Mouse (Mus musculus) lung, adult 2 months (tissue): ENCODE measurements at regions not wholly inside any gene's neighbourhood (a gene's known extent, or its start where the extent isn't known, plus 50 kb on each side); places are given as distances from the start of the nearest gene placed in this dataset.
A peak's percentile ranks its signal among the peaks of the same experiment; 100 is the strongest.

Source experiments
- DNase-seq: peaks from one replicate; pipeline ENCODE4 v3.0.0; 2022
- H3K4me1 ChIP-seq: fragments of 200-500 bp; 2 replicates; pipeline ENCODE4 v1.6.1; 2011; ENCODE audit warnings: low read length; ENCODE audit not compliant: control insufficient read depth, insufficient read depth
- H3K4me3 ChIP-seq: fragments of 200-500 bp; replicated peaks from 2 replicates; pipeline ENCODE3; 2011; ENCODE audit warnings: low read depth, mild to moderate bottlenecking, control low read depth, low read length; ENCODE audit errors: extremely low read depth
- CTCF ChIP-seq: fragments of 200-500 bp; IDR thresholded peaks from 2 replicates; pipeline ENCODE4 v1.5.1; 2011; ENCODE audit warnings: mild to moderate bottlenecking, low read length, control low read depth; ENCODE audit not compliant: insufficient read depth
- POLR2A ChIP-seq: fragments of 200-500 bp; IDR thresholded peaks from 2 replicates; pipeline ENCODE4 v1.6.1; 2011; ENCODE audit warnings: low read depth, mild to moderate bottlenecking, control low read depth, low read length, borderline replicate concordance; ENCODE audit errors: extremely low read depth
- WGBS: fragments of 180-500 bp; shearing (Covaris S2); methylation state at CpG from one replicate; pipeline ENCODE4 v1.1.7; 2018; 5-methylcytosine and 5-hydroxymethylcytosine counted together

DNA sequence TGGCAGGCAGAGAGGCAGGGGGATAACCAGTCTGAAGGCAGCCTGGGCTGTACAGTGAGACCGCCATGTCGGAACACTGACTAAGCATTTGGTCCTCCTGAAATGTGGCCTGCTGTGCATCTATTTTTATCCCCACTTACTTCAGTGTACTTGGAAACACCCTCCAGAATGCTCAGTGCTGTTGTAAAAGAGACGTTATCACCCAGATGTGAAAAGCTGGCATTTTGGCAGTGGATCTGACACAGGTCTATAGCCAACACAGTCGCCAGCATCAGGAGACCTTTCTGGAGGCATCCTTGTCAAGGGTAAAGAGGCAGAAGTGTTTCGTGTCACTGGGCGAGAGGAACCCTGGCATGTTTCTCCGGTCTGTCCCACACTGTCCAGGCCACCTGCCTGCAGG lies 122.1 kb upstream of the Slc35f3 start:
- H3K4me3 ChIP-seq: no peak overlapping the region
- 85% methylated on average over 7 of the region's 7 CpGs for WGBS
- no peak for DNase-seq
- no peak for TF ChIP-seq POLR2A
- no peak for TF ChIP-seq CTCF
- no peaks in the 10 kb centered on the region; the same call in 1 of the 2 replicates for H3K4me1 ChIP-seq

DNA sequence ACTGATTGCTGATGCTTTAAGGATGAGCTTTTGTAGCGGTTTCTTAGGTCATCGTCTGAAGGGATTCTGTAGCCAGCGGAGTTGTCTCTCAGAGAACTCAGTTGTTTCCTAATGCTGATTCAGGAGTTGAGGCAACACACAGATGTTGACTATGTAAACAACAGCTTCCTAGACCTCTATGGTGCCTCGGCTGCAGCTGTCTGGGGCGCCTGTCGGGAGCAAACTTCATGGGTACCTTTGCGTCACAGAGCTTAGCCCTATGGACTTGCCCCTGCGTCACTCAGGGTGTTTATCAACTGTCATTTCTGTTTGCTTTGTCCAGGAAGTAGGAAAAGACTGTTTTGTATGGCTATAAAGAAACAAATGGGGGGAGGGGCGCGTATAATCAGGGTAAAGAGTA lies 120.5 kb upstream of the Slc35f3 start:
- TF ChIP-seq CTCF: no peak
- no peak for TF ChIP-seq POLR2A
- no peak for DNase-seq

DNA sequence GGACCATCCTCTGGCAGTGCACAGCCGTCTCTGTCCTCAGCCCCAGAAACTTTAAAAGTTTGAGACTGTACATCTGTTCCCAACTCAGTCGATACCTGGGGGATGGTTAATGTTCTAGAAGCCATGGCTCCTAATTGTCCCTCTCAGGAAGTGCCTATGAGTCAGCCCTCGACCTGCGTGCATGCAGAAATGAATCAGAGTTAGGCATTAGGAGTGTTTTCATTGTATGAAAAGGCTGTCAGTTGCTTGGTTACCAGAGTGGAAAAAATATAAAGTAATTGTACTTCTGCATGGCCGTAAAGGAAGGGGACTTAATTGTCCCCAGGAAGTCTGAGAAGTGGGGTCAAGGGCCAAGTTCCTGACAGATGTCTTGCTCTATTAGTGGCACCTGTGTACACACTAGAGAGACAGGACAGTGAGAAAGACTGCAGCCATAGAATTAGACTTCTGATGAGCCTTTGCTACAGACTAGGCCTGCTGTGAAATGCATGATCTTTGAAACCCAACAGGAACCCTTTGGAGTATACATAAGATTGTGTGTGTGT lies 109.5 kb upstream of the Slc35f3 start:
- 24% methylated on average over 5 of the region's 5 CpGs for WGBS
- Histone ChIP-seq H3K4me1 (no peaks in the 10 kb centered on the region), H3K4me3 (no peak overlapping the region)
- DNase-seq: peak; percentile 4
- TF ChIP-seq POLR2A: no peak
- no peak for TF ChIP-seq CTCF

More for the DNA sequence above, 120.5 kb upstream of the Slc35f3 start:
- H3K4me3 ChIP-seq: no peak overlapping the region
- no peaks in the 10 kb centered on the region; the same call in 1 of the 2 replicates for H3K4me1 ChIP-seq
- 40% methylated on average over 10 of the region's 10 CpGs for WGBS

DNA sequence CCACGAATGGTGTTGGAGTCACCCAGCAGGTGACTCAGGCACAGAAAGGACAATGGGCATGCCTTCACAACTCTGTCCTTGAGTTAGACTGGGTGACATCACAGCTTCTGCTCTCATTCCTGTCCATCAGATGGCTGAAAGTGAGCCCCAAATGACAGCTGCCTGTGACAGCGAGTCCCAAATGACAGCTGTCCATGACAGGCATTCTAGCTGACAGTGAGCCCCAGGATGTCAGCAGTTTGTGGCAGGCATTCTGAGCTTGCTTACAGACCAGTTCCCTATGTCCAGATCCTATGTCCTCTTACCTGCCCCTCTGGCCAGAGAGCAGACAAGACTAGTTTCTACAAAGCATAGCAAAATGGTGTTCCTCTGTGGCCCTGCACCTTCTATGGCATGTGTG lies 102.7 kb upstream of the Slc35f3 start:
- no peak for DNase-seq
- H3K4me3 ChIP-seq: no peak overlapping the region
- H3K4me1 ChIP-seq: no peaks in the 10 kb centered on the region
- TF ChIP-seq CTCF: no peak
- no peak for TF ChIP-seq POLR2A
- 82% methylated on average over 2 of the region's 2 CpGs for WGBS

DNA sequence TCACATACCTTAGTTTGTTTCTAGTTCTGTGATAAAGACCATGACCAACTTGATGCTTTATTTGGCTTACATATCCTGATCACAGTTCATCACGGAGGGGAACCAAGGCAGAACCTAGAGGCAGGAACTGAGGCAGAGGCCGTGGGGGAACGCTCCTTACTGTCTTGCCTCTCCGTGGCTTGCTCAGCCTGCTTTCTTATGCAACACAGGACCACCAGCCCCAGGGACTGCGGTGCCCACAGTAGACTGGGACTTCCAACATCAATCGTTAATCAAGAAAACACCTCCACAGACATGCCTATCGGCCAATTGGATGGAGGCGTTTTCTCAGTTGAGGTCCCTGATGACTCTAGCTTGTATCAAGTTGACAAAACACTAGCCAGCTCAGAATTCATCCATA lies 87.8 kb upstream of the Slc35f3 start:
- WGBS: 82% methylated on average over 8 of the region's 8 CpGs
- Histone ChIP-seq H3K4me1 (no peaks in the 10 kb centered on the region), H3K4me3 (no peak overlapping the region)
- DNase-seq: no peak
- TF ChIP-seq CTCF (no peak), POLR2A (no peak)

DNA sequence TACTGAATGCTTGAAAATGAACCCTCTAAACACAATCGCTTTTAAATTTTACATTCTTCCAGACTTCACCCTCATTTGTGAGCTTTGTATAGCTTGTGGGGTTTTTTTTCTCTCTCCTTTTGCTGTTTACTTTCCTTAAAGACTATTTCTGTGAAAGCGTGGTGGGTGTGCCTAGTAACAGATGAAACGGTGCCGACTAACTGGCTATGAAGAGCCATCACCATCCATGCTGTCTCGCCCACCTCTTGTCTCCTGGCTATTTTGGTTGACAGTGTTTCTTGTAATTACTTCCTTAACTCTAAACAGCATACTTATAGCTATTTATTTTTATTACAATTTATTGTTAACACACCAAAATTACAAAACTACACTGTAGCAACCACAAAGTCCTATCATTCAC lies 85.6 kb upstream of the Slc35f3 start:
- H3K4me3 ChIP-seq: no peak overlapping the region
- no peak for DNase-seq
- WGBS: 78% methylated on average over 5 of the region's 5 CpGs
- no peaks in the 10 kb centered on the region for H3K4me1 ChIP-seq
- TF ChIP-seq POLR2A: no peak
- TF ChIP-seq CTCF: no peak

DNA sequence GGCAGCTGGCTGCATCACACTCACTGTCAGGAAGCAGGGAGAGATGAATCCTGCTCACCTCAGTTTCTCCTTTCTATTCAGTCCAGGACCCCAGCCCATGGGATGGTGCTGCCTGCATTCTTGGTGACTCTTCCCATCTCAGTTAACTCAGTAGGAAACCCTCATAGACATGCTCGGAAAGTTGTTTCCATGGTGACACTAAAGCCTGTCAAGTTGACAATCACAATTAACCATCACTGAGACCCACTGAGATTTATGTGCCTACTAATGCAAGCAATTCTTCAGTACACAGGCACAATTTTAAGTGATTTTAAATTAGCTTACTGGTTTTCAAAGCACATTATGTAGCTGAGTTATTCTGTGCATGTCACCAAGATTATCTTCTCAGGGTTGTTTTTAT lies 83.8 kb upstream of the Slc35f3 start:
- no peak for TF ChIP-seq POLR2A
- TF ChIP-seq CTCF: no peak

DNA sequence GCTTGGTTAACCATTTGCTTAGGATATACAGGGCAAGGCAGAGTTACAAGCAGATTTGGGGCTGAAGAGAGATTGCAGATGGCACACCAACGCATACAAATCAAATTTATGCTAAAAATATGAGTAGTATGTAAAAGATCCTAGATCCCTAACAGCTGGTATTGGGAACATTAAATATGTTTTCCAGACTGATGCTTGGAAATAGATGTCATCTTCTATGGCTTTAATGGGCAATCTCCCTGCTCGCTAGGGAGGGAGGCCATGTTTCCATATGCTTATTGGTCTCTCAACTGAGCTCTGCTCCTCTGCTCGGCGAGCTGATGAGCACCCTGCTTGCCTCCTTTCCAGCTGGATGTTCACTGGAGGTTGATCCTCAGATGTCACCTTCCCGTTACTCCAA lies 82.0 kb upstream of the Slc35f3 start:
- DNase-seq: no peak
- Histone ChIP-seq H3K4me1 (no peaks in the 10 kb centered on the region), H3K4me3 (no peak overlapping the region)
- TF ChIP-seq POLR2A: no peak
- no peak for TF ChIP-seq CTCF
- WGBS: 80% methylated on average over 5 of the region's 5 CpGs

More for the DNA sequence above, 83.8 kb upstream of the Slc35f3 start:
- DNase-seq: no peak
- Histone ChIP-seq H3K4me1 (no peaks in the 10 kb centered on the region), H3K4me3 (no peak overlapping the region)
- 63% methylated on average over 1 of the region's 1 CpGs for WGBS

DNA sequence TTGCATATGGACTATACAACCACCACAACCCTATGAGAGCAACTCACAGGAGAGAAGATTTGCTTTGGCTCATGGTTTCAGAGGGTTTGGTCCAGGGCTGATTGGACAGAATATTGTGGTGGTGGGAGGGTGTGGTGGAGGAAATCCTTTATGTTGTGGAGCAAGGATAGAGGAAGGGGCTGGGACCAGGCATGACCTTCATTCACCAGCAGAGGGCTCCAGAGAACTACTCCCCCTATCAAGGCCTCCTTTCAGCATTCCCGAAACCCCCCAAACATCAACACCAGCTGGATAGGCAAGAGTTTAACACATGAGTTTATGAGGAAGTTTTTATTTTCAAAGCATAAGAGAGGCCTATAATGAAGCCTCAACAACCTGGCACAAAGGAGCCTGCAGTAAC lies 76.7 kb upstream of the Slc35f3 start:
- 66% methylated on average over 1 of the region's 1 CpGs for WGBS
- TF ChIP-seq CTCF (peak; percentile 43), POLR2A (no peak)
- Histone ChIP-seq H3K4me1 (no peaks in the 10 kb centered on the region), H3K4me3 (no peak overlapping the region)
- DNase-seq: no peak

DNA sequence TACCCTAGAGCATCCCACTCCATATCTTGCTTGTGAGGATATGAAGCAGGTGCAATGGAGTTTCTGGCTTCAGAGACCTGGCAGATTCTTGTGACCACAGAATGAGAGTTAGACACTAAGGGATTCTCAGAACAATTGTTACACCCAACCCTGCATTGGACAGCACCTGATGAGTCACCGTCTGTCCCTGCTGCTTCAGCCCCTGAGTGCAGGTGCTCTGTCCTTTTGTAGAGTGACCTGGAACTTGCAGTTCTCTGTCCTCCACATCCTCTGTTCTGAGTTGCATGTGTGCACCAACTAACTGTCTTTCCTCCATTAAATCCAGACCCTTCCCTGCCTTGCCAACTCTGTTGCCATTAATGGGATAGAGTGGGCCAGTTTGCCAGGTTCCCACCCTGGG lies 66.6 kb upstream of the Slc35f3 start:
- WGBS: 83% methylated on average over 1 of the region's 1 CpGs
- Histone ChIP-seq H3K4me3 (no peak overlapping the region), H3K4me1 (no peaks in the 10 kb centered on the region)
- no peak for TF ChIP-seq CTCF
- TF ChIP-seq POLR2A: no peak
- DNase-seq: no peak

DNA sequence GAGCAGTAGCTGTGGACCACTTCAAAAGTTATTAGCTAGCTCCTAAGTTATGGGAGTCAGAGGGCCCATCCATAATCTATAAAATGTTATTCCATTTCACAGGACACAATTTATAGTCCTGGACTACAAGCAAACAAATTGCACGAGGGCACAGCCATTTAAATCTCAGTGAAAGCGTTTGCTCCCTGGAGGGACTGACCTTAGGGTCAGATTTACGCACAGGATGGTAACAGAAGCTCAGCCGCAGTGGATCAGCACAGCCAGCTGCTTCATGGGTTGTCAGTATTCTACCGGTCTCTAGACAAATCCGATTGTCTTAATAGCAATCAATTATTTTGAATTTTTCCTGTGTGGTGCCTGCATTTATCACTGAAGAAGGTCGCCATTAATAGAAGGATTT lies 65.8 kb upstream of the Slc35f3 start:
- no peaks in the 10 kb centered on the region for H3K4me1 ChIP-seq
- 46% methylated on average over 7 of the region's 7 CpGs for WGBS
- TF ChIP-seq CTCF (no peak), POLR2A (no peak)
- no peak for DNase-seq
- no peak overlapping the region for H3K4me3 ChIP-seq
